Mouse (Mus musculus): ENCODE results near the gene Gm48552.

Gene Gm48552

GRCm38 (mm10) chr10:81389373-81389772 is 568 bp downstream of the Gm48552 start:
- no peak for DNase-seq

GRCm38 (mm10) chr10:81389801-81390677 is 1.2 kb downstream of the Gm48552 start:
- peak; percentile 56 to 74 for DNase-seq

GRCm38 (mm10) chr10:81390678-81390965 is 1.8 kb downstream of the Gm48552 start:
- DNase-seq: no peak

GRCm38 (mm10) chr10:81392270-81392669 is 3.5 kb downstream of the Gm48552 start:
- DNase-seq: no peak

GRCm38 (mm10) chr10:81392781-81393185 is 4.0 kb downstream of the Gm48552 start, which contains the start of gene Smim24:
Gene Smim24 (plus strand): TSS chr10:81393051.
- no peak for DNase-seq

GRCm38 (mm10) chr10:81393456-81394063 is 4.8 kb downstream of the Gm48552 start:
- peak in 1 of 2 experiments; percentile 47 for DNase-seq

GRCm38 (mm10) chr10:81395127-81395526 is 6.3 kb downstream of the Gm48552 start:
- DNase-seq: peak; percentile 51 to 81

- no peak for DNase-seq
Observed at GRCm38 (mm10) chr10:81395865-81396264, 7.1 kb downstream of the Gm48552 start.

- DNase-seq: no peak
Observed at GRCm38 (mm10) chr10:81396749-81397148, 7.9 kb downstream of the Gm48552 start.

- DNase-seq: no peak
Observed at GRCm38 (mm10) chr10:81399296-81399695, 10.5 kb downstream of the Gm48552 start.

GRCm38 (mm10) chr10:81399798-81400308 is 11.0 kb downstream of the Gm48552 start:
- no peak for DNase-seq

- no peak for DNase-seq
Observed at GRCm38 (mm10) chr10:81400371-81401204, 11.8 kb downstream of the Gm48552 start.

- DNase-seq: no peak
Observed at GRCm38 (mm10) chr10:81401205-81401520, 12.4 kb downstream of the Gm48552 start.

- no peak for DNase-seq
Observed at GRCm38 (mm10) chr10:81401521-81402226, 12.9 kb downstream of the Gm48552 start.

GRCm38 (mm10) chr10:81402227-81402765 is 13.5 kb downstream of the Gm48552 start:
- DNase-seq: no peak

GRCm38 (mm10) chr10:81403511-81403910 is 14.7 kb downstream of the Gm48552 start:
- DNase-seq: no peak

GRCm38 (mm10) chr10:81404082-81404481 is 15.3 kb downstream of the Gm48552 start:
- DNase-seq: no peak

GRCm38 (mm10) chr10:81404720-81405119 is 15.9 kb downstream of the Gm48552 start:
- DNase-seq: peak in 1 of 2 experiments; percentile 46

GRCm38 (mm10) chr10:81405588-81406201 is 16.9 kb downstream of the Gm48552 start:
- peak; percentile 42 to 71 for DNase-seq

- no peak for DNase-seq
Observed at GRCm38 (mm10) chr10:81406504-81407440, 18.0 kb downstream of the Gm48552 start.

Measured in spleen, adult 18-20 months (tissue).